ENCODE assay signal across 8 mouse cellular contexts in the genomic region with DNA sequence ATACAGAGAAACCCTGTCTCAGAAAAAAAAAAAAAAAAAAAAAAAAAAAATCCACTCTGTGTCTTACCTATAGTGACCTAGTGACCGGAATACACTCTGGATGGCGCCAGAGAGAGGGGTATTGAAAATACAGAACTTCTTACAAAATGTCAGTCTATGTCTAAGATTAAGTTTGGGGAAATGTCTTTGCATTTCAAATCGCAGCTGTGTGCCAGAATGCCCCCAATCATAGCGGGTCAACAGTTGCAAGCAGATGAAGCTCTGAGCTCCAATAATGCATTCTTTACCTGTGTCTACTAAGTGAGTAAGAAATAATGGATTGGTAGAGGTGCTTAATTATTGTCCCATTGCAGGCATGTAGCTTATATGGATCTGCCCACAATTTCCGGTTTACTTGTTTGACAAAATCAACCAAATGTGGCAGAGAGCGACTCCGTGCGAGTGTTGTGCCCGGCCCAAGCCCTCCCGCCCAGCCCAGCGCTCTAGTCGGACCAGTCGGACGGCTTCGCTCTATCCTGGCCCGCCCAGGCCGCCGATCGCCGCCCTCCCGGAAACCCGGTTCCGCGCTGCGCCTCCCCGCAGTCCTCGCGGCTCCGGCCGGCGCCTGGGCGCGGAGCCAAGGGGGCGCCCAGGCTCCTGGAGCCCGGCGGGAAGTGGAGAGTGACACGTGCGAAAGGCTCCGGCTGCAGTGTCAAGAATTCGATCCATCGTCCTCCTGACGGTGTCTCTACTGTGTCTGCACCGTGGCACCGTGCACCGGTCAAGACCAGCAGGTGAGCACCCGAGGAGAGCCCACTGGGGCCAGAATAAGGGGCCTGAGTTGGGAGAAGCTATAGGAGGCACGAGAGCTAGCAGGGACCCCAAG. TPM values are rescaled to one million over a fixed set of nuclear protein-coding genes. Genes with fewer than 3 reads are reported as not detected.
A peak's percentile ranks its signal among the peaks of the same experiment; 100 is the strongest.
DNase-seq lines count a peak whose midpoint lies in the region; ATAC-seq and TF ChIP-seq lines count a peak whose summit lies in the region.

Psd4 (plus strand) TSS at position 551 of the 865 bp plus-strand sequence.

- TF ChIP-seq POLR2A in kidney, adult 2 months (IDR thresholded peaks at IDR 0.05; ENCODE audit: low read depth, low read length): no peak

- H3K36me3 ChIP-seq in kidney, adult 2 months (ENCODE audit: control insufficient read depth, insufficient read depth, low read length): no peaks in the 10 kb centered on the region
- no peaks in the 10 kb centered on the region for H3K36me3 ChIP-seq in lung, embryonic 14.5 days (ENCODE audit: insufficient read depth)
- no peaks in the 10 kb centered on the region for H3K36me3 ChIP-seq in neural tube, embryonic 15.5 days

- H3K9me3 ChIP-seq in lung, embryonic 14.5 days (ENCODE audit: low read depth, low read length): no peaks in the 10 kb centered on the region
- H3K9me3 ChIP-seq in neural tube, embryonic 15.5 days (replicated peaks): no peaks in the 10 kb centered on the region

- H3K9ac ChIP-seq in lung, embryonic 14.5 days: peak within 1 kb of the TSS; percentile 17
- peak within 1 kb of the TSS; percentile 49 for H3K9ac ChIP-seq in neural tube, embryonic 15.5 days (replicated peaks)

- peaks cover 6% of the 10 kb centered on the region; the same call in 1 of the 2 replicates for H3K4me1 ChIP-seq in kidney, adult 2 months (ENCODE audit: control insufficient read depth, insufficient read depth, low read length)
- no peaks in the 10 kb centered on the region for H3K4me1 ChIP-seq in lung, embryonic 14.5 days (ENCODE audit: insufficient read depth)
- peaks cover 9% of the 10 kb centered on the region for H3K4me1 ChIP-seq in neural tube, embryonic 15.5 days

- DNase-seq in layer of hippocampus, adult 2 months (ENCODE audit: low spot score in 2 of 2): no peak
- DNase-seq in layer of hippocampus, adult 9-10 months (ENCODE audit: low spot score): no peak
- peak; percentile 49 for DNase-seq in embryo, embryonic 9.5 days (ENCODE audit: extremely low spot score)
- peak; percentile 27 to 44 for DNase-seq in heart, adult 9 months (ENCODE audit: low spot score in 2 of 2)
- peak; percentile 82 for DNase-seq in kidney, adult 2 months
- DNase-seq in lung, embryonic 14.5 days: peak; percentile 89
- DNase-seq in thymus, postnatal 14 days: peak; percentile 59

- H3K4me2 ChIP-seq in lung, embryonic 14.5 days: peak within 1 kb of the TSS; percentile 66
- H3K4me2 ChIP-seq in neural tube, embryonic 15.5 days: peak within 1 kb of the TSS; percentile 89

- TF ChIP-seq CTCF in layer of hippocampus, adult 2 months (conservative IDR thresholded peaks at IDR 0.05): peak; percentile 45
- no peak for TF ChIP-seq CTCF in kidney, adult 2 months (conservative IDR thresholded peaks at IDR 0.05; ENCODE audit: insufficient read depth, insufficient read length, low read depth, low read length)
- TF ChIP-seq CTCF in lung, embryonic 14.5 days (IDR thresholded peaks at IDR 0.05; ENCODE audit: low read depth): 0 out of 2 replicates have a peak, but pooled peaks have one; percentile 1

- peak; percentile 99 for ATAC-seq in lung, embryonic 14.5 days (ENCODE audit: insufficient read depth)
- peak; percentile 80 for ATAC-seq in neural tube, embryonic 15.5 days (ENCODE audit: low FRiP score)

- 3% methylated on average over 47 of the region's 47 CpGs for WGBS in kidney, adult 2 months
- 3% methylated on average over 47 of the region's 47 CpGs for WGBS in lung, embryonic 14.5 days
- 5% methylated on average over 40 of the region's 47 CpGs for WGBS in neural tube, embryonic 15.5 days

- no peak within 1 kb of the TSS for H3K27ac ChIP-seq in layer of hippocampus, adult 2 months
- H3K27ac ChIP-seq in kidney, adult 2 months (ENCODE audit: insufficient read depth, low read depth, low read length): no peak within 1 kb of the TSS; the same call in 1 of the 2 replicates
- no peak within 1 kb of the TSS for H3K27ac ChIP-seq in lung, embryonic 14.5 days (ENCODE audit: low read depth)
- no peak within 1 kb of the TSS for H3K27ac ChIP-seq in neural tube, embryonic 15.5 days (replicated peaks)

- H3K27me3 ChIP-seq in kidney, adult 2 months (replicated peaks; ENCODE audit: control insufficient read depth, insufficient read depth, low read length): no peaks in the 10 kb centered on the region
- H3K27me3 ChIP-seq in lung, embryonic 14.5 days (ENCODE audit: insufficient read depth, low read length): no peaks in the 10 kb centered on the region
- H3K27me3 ChIP-seq in neural tube, embryonic 15.5 days (replicated peaks): 0 out of 2 replicates have a peak, but pooled peaks cover 7% of the 10 kb centered on the region

- peak within 1 kb of the TSS; percentile 50 for H3K4me3 ChIP-seq in layer of hippocampus, adult 2 months
- peak within 1 kb of the TSS; percentile 34 for H3K4me3 ChIP-seq in kidney, adult 2 months (ENCODE audit: insufficient read depth, low read depth, low read length)
- peak within 1 kb of the TSS; percentile 29 for H3K4me3 ChIP-seq in lung, embryonic 14.5 days (ENCODE audit: low read depth, low read length)
- peak within 1 kb of the TSS; percentile 47 for H3K4me3 ChIP-seq in neural tube, embryonic 15.5 days (replicated peaks)

RNA-seq across cellular contexts. Expression of gene Psd4, which starts in this region (rescaled TPM):
- total RNA-seq in layer of hippocampus, adult 2 months (2021): 1 to 10 TPM in 1 of 2 experiments, under 1 TPM in 1; 0.64 to 1.3 TPM
- polyA plus RNA-seq in kidney, adult 2 months (2012; rRNA removed): 1.1 and 3.6 TPM in 2 replicates
- 0.79 and 1.8 TPM in 2 replicates for polyA plus RNA-seq in lung, embryonic 14.5 days (2014; fragmentation: Nextera tagmentation; extraction: Ambion mirVana)
- polyA plus RNA-seq in neural tube, embryonic 15.5 days (2015; fragmentation: Nextera tagmentation; extraction: Ambion mirVana): 1.4 and 3.7 TPM in 2 replicates

Comparison
In these comparisons a context has a peak if more than half of its experiments do, and no peak if none do; other contexts are left out.
1. DNase-seq: peak in embryo, embryonic 9.5 days (single experiment), heart, adult 9 months (2 of 2), kidney, adult 2 months (single experiment), lung, embryonic 14.5 days (single experiment) and thymus, postnatal 14 days (single experiment); none in layer of hippocampus, adult 2 months (0 of 2) and layer of hippocampus, adult 9-10 months (single experiment).
2. Peak in every context shown above with its lines, with median percentiles within 50 percentile points of each other: H3K4me3 ChIP-seq.